Mouse (Mus musculus) liver, embryonic 14.5 days (tissue): ENCODE measurements around the gene Pomc.

Experiments used
- CTCF ChIP-seq: IDR thresholded peaks from 2 replicates; pipeline ENCODE4 v1.5.1; 2016; ENCODE audit warnings: antibody characterized with exemption, low read depth, control low read depth
- EP300 ChIP-seq: IDR thresholded peaks from 2 replicates; pipeline ENCODE4 v1.6.1; 2016; ENCODE audit warnings: antibody characterized with exemption, low read depth

DNA sequence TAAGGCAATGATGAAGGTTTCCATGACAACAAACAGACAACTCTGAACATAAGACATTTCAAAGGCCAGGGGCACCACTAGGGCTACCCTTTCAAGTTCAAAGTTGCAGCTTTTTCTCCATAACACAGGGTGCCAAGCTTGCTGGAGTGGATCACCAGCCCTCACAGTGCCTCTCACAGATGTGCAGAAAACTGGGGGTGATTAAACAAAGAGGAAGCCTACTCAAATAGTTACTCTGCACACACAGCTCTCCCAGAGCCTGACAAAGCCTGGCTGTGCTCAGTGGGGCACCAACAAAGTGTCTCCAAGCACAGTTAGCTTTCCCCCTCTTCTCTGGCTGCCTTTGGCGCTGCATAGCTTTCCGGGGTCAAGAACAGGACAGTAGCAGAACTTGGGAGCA lies 35.2 kb downstream of the Pomc start:
- TF ChIP-seq EP300 = no peak
- TF ChIP-seq CTCF = no peak
